Mouse (Mus musculus) retina, postnatal 1 day (tissue): ENCODE results near the gene Gucy2c.

Experiments
- DNase-seq: peaks from one replicate; pipeline ENCODE4 v3.0.0-alpha.2; 2012

The Gucy2c gene

DNA sequence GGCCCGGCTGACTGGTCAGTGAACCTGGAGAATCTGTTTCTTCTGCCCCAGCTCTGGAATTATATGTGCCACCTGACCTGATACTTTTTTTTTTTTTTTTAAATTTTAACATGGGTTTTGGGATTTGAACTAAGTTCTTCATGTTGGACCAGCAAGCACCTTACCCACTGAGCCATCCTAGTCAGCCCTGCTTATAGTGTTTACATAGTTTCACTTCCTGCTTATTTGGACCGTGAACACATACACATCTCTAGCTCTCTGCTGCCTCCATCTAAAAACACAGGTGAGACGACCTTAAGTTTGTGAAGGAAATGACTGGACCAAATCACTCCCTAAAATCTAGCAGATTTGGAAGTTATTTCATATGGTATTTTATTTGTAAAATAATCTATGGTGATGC is 58.4 kb downstream of the Gucy2c start:
- no peak for DNase-seq

DNA sequence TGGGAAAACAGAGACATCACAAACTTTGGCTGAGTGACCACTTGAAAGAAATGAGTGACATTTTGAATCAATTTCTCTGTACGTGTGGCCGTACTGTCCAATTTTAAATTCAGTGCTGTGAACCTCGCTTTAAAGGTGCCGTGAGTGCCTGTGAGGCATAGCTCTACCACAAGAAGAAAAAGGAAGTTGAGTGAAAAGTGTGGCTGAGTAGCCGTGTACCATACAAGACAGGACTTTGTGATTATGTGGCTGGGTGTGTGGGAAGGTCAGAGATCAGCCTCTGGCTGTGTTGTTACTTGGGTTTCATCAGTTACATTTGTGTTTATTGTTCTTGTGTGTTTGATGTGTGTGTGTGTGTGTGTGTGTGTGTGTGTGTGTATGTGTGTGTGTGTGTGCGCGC is 59.0 kb downstream of the Gucy2c start:
- no peak for DNase-seq

DNA sequence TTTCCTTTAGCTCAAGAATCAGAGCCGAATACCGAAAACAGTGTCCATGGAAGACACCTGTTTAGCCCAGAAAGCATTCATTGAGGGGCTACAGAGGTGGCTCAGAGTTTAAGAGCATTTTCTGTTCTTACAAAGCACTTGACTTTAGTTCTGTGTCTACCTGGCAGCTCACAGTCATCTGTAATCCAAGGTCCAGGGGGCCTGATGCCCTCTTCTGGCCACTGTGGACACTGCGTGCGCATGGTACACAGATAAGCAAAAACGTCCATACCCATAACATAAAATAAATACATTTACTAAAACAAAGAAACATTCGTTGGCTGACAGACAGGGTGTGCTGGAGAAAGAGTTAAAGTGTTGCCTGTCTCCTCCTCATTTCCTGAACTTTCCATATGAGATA is 59.6 kb downstream of the Gucy2c start:
- DNase-seq, result peak; percentile 55

DNA sequence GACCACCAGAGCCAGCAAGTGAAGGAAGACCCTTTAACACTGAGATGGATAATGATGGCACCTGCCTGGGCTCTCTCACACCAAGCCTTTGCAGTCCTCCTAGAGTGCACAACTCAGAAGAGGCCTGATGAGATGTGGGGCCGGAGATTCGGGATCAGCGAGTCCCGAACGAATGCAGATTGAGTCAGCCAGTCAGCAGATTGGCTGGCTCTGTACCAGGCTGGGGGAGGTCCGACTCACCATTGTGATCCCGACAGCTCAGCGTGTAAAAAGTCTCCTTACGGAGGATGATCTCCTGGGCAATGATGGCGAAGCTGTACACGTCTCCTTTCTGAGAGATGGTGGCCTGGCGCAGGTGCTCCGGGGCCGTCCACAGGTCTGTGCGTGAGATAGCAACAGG is 61.1 kb downstream of the Gucy2c start:
- DNase-seq, result no peak

DNA sequence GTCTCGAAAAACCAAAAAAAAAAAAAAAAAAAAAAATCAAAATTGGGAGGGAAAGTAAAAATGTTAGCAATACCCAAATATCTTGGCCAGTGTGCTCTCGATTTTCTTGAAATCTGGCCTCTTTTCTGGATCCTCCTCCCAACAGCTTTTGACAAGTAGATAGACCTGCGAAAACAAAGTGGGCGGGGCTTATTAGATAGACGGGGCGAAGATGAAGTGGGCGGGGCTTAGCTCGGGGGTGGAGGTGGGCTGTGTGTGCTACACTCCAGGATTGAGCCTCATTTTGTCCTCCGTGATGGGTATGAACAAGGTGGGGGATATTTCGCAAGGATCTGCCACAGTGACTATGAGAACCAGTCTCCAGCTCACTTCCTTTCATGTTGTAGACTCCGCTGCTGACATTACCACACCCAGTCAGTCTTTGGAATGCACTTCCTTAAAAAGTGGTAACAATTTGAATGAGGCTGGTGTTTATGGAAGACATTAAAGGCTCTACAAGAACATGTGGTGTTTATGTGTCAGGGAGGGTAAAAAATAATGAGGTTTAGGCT is 65.6 kb downstream of the Gucy2c start:
- DNase-seq, result no peak

DNA sequence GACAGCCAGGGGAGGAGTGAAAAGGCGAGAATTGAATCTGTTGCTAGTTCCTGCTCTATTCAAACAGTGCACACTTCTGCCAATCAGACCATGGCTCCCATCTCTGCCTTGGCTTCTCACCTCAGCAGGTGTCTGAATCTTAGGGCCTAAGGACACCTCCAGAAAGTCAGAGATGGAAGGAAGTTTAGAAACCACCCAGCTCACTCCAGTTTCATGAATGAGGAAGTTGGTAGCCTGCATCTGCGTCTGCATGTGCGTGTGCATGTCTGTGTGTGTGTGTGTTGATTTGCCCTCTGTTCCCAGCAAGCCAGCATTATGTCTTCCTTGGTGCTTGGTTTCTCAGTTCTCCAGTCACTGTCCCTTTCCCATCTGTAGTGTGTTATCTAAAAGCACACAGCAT is 67.5 kb downstream of the Gucy2c start:
- DNase-seq, result no peak

DNA sequence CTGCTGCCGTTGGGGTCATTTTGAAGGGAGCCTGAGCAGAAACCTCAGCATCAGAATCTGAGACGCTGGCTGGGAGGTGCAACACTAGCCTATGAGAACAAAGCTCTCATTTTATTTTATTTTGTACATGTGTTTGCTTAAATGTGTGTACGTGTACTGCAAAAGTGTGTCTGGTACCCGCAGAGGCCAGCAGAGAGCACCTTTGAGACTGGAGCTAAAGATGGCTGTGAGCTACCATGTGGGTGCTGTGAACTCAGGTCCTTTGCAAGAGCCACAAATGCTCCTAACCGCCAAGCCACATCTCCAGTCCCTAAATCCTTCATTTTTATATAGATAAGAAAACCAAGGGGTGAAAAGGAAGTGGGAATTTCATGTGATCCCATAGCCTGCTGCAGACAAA is 71.2 kb downstream of the Gucy2c start:
- no peak for DNase-seq

DNA sequence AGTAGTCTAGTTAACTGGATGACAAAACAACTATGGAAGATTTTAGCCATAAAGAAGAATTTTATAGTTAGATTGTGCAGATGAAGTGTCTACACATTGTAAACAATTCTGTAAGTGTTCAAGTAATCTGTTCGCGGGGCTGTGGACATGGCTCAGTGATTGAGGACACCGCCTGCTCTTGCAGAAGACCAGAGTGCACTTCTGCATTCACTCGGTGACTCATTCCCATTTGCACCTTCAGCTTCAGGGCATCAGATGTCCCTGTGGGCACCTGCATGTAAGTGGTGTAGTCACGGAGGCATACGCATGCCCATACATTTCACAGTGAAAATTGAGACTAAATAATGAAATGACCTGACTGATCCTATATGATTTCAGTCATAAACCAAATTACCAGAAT is 73.0 kb downstream of the Gucy2c start:
- DNase-seq, result no peak

DNA sequence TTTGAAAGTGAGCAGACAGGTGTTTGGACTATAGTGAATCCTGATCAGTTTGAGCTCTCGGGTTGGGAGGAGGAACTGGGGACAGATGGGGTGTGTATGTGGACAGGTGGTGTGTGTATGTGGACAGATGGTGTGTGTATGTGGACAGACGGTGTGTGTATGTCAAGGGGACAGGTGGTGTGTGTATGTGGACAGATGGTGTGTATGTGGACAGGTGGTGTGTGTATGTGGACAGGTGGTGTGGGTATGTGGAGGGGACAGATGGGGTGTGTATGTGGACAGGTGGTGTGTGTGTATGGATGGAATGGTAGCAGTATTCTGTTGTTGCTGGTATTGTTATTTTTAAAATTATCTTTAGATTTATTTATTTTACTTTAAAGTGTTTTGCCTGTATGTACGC is 79.7 kb downstream of the Gucy2c start:
- DNase-seq, result no peak

DNA sequence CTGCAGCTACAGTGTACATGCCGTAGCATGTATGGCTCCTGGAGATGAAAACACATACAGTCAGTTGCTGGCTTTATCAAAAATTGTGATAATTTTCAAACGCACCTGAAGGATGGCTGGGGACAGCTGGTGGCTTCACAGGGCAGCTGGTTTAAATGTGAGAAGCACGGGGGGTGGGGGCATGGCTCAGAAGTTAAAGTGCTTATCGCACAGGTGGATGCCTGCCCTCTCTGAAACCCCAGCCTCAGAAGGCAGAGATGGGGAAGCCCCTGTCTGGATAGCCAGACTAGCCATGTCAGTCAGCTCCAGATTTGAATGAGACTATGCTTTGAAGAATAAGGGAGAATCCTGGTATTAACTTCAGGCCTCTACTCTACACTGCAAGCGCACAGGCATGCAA is 80.4 kb downstream of the Gucy2c start:
- no peak for DNase-seq

DNA sequence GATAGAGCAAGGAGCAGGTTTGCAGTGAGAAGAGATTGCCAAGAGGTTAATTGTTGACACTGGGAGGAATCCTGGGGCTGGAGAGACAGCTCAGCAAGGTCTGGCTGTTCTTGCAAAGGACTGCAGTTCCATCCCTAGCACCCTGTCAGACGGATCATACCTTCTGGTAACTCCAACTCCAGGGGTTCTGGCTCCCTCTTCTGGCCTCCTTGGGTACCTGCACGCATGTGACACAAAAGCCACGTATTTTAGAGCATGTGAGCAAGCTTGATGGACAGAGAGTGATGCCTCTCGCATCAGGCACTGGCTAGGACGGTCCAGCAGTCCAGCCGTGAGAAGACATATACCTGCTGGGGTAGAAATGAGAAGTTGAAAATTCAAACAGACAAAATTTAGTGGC is 90.3 kb downstream of the Gucy2c start:
- no peak for DNase-seq

DNA sequence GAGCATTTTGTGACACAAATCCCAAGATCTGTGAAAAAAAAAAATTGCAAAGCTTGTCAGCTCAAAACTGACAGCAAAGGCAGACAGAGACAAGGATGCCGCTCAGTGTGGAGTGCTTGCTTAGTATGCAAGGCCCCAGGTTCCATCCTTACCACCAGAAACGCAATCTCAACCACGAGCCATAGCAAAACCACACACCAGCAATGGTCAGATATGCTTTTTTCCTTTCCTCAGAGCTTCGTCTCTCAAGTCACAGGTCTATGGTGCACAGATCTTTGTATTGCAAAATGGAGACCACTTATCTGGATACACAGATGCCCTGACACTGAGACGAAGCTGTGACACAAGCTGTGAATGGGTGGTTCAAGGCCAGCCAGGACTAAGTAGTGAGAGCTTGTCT is 91.0 kb downstream of the Gucy2c start:
- DNase-seq, result no peak

DNA sequence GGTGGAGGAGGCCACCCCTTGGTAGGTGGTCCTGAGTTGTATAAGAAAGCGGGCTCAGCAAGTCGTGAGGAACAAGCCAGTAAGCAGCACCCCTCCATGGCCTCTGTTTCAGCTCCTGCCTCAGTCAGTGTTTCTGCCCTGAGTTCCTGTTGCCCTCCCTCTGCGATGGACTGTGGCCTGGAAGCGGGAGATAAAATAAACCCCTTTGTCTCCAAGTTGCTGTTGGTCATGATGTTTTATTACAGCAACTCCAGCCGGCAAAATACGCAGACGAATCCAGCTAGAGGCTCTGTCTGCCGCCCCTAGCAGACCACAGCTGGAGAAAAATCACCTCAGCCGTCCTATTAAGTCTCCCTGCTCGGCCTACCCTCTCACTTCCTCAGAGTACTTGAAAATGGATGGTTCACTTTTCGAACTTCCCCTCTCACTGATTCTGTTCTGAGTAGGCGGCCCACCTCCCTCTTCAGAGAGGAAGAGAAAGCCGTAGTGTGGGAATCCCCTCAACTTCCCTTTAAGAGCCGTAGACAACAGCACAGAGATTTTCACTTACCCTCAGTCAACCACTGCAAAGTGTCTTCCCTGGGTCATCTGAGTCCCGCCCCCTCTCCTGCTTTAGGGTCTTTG is 91.7 kb downstream of the Gucy2c start:
- no peak for DNase-seq

DNA sequence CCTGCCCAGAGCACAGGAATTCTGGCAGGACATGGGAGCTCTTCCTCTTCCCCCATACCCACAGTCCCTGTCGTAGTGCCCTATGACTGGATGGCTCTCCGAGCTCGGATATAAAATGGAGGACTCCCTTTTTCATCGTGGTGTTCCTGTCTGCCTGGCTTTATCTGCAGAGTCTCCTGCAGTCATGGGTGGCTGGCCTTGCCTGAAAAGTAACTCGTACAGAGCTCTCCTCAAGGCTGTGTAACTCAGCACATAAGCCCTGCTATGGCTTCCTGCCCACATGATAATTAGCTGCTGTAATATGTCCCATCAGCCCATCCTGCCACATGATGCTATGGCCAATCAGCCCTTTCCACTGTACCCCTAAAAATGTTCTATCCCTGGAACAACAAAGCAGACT is 96.1 kb downstream of the Gucy2c start:
- no peak for DNase-seq

DNA sequence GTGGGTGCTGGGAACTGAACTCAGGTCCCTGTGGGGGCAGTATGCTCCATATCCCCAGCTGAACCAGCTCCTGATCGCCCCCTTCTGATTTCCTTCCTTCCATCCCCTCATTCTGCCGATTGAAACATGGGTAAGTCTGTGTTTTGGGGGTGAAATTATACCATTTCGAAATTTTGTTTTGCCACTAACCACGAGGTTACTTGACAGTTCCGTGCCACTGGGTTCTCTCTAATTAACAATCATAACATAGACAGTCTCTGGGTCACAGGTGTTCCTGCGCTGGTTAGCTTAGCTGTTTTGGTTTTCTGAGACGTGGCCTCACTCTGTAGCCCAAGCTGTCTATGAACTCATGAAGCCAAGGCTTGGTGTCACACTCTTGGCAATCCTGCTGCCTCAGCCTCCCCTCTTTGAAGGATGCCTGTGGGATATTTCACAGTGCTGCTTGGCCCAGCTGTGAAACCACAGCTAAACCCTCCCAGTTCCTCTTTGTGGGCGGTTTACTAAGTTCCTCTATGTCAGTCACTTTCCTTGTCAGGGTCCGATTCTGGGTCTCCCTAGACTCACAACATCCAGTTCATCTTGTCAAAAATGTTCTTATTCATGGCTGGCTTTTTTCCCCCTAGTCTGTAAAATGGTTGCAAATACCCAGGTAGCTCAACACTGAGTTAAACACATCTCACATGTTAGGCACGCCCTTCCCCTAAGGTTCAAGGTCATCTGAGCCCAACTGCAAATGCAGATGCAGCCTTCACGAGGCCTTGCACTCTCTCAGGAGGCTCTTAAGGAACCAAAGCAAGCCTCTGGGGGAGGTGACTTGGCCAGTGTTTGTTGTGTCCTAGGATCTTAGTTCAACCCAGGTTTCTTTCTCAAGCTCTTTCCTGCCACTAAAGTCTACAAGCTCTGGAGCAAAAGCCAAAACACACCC is 97.9 kb downstream of the Gucy2c start:
- no peak for DNase-seq

DNA sequence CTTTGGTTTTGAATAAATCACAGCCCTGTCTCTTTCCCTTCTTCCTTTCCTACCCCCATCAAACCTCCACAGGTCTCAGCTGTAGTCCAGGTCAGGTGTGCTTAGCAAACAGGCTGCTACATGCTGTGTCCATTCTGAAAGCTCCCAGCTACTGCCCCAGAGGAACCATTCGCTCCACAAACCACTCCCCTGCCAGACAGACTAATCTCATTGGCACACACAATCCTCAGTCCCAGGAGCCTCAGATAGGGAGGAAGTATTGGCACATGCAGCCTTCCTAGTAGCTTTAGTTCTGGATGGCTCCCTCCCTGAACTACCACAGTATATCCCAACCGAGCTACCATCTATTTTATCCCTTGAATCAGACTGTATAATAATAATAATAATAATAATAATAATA is 102.2 kb downstream of the Gucy2c start:
- no peak for DNase-seq

DNA sequence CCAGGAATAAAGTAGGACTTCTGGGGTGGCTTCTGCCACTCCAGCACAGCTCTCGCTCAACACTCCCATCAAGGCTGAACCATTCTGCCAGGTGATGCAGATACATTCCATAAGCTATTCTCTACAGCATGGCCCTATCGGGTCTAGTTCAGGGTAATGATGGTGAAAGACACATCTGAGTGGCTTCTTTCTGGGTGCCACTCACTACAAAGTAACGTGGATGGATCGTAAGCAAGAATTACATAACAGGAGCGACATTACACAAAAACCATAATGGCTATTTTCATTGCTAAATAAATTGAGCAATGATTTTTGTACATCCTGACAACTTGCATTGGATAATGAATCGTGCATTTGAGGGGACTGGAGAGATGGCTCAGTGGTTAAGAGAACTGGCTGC is 106.6 kb downstream of the Gucy2c start:
- DNase-seq, result no peak

DNA sequence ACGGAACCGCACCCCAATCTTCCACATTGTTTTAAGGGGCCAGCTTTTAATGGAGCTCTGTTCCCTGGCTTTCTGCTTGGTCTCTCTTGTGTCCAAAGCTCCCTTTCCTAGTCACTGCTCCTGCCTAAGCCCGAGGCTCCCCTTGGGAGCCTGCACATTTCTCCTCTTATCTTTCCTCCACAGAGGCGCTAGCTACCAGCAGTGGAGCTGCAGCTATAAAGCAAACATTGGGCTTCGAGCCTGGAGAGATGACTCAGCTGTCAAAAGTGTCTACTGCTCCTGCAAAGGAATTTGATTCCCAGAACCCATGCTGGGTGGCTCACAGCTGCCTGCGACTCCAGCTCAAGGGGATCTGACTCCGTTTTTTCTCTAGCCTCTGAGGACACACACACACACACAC is 109.1 kb downstream of the Gucy2c start:
- DNase-seq, result no peak

DNA sequence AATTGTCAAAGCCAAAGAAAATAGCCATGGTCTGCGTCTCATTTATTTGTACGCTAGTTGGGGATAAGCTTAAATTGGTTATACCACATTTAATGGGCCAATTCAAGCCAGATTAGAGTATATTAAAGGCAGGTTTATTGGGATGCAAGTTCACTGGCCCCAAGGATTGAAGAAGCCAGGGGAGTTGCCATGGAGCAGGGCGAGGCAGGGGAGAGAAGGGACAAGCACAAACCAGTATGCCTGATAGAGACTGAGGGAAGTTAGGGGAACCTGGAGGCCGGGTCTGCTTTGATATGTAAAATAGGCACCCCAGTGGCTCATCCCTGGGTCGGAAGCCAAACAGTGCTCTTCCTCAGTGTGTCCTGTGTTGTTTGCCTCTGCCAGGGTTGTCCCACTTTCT is 112.3 kb downstream of the Gucy2c start:
- DNase-seq, result no peak

DNA sequence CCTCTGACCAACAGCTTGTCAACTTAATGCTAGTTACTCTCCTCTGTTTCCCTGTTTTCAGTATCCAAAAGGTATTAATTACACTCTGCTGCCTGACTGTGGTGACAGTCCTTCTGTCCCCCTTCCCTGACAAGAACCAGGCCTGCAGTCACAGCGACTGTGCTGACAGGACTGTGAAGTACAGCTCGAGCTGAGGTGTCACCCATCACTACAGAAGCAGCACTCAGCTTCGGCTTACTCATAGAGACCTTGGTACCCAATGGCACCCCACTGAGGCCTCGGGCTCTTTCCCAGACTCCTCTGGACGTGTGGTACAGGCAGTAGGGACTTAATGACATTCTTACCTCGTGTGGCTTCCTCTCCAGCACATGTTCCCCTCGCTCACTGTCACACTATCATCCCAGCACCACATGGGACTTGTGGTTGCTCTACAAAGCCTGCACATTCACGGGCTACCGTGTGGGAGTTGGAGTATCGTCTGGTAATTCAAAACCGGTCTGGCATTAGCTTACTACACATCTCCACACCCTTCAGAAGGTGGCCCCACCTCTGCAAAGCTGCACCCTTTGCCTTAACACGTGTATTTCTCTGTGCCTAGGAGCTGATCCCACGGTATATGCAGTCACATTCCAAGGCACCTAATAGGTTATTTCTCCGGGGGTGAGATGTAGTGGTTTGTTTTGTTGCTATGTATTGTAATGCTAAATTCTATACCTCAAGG is 113.1 kb downstream of the Gucy2c start:
- no peak for DNase-seq

DNA sequence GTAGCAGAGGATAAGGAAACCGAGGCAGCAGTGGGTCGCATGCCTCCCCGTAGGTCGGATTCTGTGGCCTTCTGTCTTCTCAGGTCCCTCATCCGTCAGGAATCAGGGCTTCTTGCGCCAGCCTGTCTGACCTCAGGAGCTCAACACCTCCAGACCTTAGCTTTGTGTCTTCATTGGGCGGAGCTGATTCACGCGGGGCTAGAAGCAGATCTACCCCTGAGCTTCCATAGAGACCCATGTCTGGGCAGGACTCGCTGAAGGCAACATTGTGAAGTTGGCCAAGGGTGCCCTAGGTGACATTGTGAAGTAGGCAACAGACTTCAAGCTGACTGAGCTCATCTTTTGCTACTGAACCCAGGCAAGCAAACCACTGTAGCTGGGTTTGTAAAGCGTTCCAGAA is 119.5 kb downstream of the Gucy2c start:
- no peak for DNase-seq

DNA sequence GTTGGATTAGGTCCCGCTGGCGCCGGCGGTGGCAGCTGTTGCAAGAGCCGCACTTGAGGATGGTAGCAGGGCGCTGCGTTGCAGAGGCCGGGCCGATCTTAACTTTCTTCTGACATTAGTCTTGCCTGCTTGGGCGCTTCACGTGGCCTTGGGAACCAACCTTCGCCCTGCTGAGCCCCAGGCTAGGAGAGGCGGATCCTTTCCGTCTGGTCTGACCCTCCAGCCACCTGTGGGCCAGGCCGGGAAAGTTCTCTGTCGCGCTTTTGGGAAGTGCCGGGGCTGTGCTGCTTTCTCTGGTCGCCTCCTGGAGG is 119.9 kb downstream of the Gucy2c start, which contains the start of gene Plbd1:
Gene Plbd1, minus strand, starts transcription at position 223 of the 311 bp plus-strand sequence.
- DNase-seq, result peak; percentile 57

DNA sequence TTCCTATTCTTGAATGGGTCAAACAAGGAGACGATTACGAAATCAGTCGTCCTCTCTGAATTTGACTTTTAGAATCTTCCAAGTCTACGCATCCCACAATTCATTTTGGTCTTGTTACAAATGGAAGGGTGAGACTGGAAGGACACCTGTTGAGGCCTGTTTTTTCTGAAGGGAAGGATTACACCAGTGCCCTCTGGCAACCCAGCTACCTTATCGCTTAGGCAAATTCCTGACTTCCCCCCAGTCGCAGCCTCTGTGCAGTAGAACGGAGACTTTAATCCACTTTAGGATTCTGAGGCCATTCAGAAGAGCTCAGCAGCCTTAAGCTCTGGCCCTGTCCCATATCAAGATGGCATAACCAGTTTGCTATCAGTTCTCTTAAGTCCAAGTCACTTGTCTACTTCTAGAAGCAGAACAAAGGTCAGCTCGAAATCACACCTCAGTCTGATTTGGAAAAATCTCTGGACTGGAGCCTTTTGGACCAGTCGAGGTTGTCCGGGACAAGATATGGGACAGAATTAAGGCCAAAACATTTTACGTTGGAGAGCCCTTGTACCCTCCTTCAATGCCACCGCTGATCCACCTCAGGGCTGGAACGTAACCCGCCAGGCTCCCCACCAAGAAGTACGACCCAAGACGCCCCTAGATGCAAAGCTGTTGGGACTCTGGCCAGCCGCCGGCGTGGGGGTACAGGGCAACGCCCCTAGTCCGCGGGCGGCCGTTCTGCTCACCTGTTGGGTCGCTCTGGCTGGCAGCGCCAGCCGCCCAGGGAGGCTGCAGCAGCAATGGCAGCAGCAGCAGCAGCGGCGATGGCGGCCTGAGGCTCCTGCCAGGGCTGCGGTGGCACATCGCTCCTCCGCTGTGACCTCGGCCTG is 120.5 kb downstream of the Gucy2c start:
- DNase-seq, result peak; percentile 10
